Mouse (Mus musculus) heart, adult 9 months (tissue): ENCODE measurements around the gene Cab39.

Experiments
- DNase-seq, 2 experiments: peaks; one replicate each; pipeline ENCODE4 v3.0.0; 2022; ENCODE audit warnings: low spot score in 2 of 2

The Cab39 gene

GRCm38 (mm10) chr1:85845476-85845875 is 52.2 kb downstream of the Cab39 start:
- no peak for DNase-seq

DNA sequence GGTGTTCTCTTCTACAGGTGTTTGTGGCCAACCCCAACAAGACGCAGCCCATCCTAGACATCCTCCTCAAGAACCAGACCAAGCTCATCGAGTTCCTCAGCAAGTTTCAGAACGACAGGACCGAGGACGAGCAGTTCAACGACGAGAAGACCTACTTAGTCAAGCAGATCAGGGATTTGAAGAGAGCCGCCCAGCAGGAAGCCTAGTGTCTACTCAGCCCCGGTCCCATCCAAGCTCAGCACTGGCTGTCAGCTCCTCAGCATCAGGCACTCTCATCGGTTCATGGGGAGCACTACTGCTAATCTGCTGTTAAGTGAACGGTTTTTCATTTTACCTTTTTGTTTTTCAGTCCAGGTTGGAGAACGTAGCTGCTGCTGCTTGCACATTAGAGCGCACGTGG is 55.8 kb downstream of the Cab39 start:
- no peak for DNase-seq

DNA sequence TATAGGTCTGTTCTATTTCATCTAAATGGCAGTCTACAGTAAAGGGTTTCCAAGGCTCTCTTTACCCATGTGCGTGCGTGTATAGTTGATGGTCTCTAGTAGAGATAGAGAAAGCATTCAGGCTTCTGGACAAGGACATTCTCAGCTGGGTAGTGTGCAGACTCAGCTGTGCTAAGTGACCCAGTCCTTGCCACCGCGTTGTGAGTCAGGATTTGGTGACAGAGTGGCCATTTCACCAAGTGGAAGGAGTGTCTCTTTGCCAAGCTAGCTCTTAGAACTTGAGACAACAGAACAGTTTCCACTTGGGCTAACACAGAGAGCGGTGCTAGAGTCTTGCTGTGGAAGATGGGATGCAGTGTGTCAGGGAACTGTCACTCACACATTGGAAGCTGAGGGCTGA is 57.6 kb downstream of the Cab39 start:
- DNase-seq, result no peak

- peak; percentile 64 to 65 for DNase-seq
Measured at GRCm38 (mm10) chr1:85852996-85853689, 59.9 kb downstream of the Cab39 start.

- DNase-seq, result no peak
Measured at GRCm38 (mm10) chr1:85853865-85854264, 60.6 kb downstream of the Cab39 start.

- no peak for DNase-seq
Measured at GRCm38 (mm10) chr1:85854475-85854874, 61.2 kb downstream of the Cab39 start.

DNA sequence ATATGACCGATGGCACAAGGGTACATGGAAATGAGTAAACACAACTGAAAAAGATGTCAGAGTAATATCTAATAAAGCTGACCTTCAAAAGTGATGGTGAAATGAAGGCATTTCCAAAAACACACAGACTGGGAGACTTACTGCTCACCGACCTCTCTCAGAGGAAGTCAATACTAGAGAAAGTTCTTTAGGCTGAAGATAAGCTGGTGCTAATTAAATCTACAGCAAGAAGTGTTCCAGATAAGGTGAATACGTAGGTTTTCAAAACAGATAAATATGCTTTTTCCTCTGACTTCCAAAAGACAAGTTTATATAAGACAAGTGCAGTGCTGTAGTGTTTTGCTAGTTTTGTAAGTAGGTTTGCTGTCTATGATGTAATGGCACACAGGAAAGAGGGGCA is 63.0 kb downstream of the Cab39 start:
- no peak for DNase-seq

- no peak for DNase-seq
Measured at GRCm38 (mm10) chr1:85857261-85857754, 64.1 kb downstream of the Cab39 start.

GRCm38 (mm10) chr1:85864383-85864782 is 71.1 kb downstream of the Cab39 start:
- no peak for DNase-seq

DNA sequence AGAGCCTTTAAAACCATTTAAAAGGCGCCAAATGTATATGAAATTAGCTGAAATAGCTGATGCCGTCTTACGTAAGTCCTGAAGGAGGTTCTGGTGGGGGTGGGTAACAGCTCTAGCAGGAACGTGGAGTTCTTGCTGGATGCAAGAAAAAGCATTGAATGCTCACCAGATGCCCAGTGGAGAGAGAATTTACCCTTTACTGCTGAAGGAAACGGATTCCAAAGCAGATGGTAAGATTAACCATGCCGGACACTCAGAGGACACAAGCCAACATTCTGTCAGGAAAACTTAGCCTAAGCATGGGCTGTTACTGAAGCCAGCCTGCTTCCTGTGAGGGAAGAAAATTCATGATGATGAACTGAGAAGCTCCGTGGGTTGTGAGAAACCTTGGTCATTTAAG is 76.8 kb downstream of the Cab39 start:
- no peak for DNase-seq

GRCm38 (mm10) chr1:85870546-85870945 is 77.3 kb downstream of the Cab39 start:
- DNase-seq, result no peak

DNA sequence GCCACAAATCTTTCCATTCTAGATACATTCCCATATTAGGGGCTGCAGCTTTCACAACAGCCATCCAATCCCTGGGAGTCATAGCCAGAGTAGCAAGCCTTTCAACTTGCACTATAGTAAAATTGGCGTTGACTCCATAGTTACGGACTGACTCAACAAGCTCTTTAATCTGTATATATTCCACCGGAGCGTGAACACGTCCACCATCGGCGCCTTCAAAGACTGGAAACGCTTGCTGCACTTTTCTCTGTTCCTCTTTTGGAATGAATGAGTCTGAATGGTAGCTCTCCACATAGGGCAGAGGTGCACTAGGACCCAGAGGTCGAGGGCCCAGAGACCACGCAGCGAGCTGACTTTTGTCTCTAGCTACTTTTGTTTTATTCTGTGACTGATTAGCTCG is 88.8 kb downstream of the Cab39 start:
- DNase-seq, result no peak

GRCm38 (mm10) chr1:85887221-85887620 is 94.0 kb downstream of the Cab39 start:
- DNase-seq, result no peak

DNA sequence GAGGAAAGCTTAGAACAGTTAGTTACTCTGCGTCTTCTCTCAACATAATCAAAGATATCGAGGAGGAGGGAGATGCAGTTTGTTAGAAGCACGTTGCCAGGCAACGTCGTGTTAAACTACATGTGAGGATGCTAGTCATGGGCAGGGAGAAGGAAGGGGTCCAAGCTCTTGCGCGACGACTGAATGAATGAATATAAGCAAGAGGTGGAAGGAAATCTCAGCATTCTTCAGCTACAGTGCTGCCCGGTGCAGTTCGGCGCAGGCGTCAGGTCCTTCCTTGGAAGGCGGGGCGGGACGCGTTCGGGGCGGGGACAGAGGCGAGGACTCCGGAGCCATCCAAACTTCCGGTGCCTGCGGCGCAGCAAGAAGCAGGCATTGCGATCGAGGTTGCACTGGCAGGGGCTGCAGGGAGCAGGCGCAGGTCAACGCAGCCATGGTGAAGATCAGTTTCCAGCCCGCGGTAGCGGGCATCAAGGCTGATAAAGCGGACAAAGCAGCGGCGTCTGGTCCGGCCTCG is 101.0 kb downstream of the Cab39 start, which contains the start of gene Itm2c:
TSS of gene Itm2c (plus strand) at position 51 of the 517 bp plus-strand sequence.
- peak; percentile 83 to 85 for DNase-seq

DNA sequence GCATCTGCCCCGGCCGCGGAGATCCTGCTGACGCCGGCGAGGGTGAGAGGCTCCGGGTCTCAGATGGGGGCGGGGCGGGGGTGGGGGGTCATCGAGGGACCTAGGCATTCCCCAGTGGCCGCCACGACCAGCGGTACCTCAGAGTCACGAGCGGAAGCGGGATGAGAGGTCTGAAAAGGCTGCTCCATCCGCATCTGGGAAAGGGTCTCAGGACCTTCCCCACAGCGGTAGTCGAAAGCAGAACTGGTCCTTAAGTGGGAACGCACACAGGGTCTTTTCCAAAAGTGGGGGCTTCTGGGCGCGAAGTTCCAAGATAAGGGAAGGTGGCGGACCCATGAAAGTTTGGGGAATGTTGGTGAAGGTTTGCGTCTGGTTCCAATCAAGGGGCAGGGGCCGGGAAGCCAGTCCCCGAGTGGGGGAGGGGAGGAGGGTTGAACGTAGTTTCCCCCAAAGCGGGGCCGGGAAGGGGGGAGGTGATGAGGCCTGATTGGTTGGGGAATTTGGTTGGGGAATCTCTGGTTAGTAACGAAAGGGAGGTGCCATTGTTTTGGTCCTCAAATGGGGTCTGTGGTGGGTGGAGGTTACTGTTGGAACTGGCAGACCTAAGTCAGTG is 101.6 kb downstream of the Cab39 start:
- DNase-seq, result peak in 1 of 2 experiments; percentile 37

DNA sequence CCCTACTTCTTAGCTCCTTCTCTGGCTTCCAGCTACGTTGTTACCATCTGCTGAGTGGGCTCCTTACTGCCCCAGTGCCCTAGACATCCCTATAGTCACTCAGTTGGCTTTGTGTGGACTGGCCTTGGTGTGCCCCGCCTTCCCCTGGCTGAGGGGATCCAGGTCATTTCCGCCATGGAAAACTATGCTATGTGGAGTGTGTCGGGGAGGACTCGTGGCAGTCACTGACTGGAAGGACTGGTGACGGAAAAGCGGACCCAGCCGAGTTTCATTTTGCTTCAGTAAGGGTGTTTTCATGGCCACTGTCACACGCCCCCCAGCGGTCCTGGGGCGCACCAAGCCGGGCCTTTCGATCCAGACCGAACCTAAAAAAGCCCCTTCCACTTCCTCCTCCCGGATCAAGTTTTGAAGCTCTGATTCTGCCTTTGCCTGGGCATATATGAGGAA is 102.2 kb downstream of the Cab39 start:
- DNase-seq, result peak; percentile 73 to 81

DNA sequence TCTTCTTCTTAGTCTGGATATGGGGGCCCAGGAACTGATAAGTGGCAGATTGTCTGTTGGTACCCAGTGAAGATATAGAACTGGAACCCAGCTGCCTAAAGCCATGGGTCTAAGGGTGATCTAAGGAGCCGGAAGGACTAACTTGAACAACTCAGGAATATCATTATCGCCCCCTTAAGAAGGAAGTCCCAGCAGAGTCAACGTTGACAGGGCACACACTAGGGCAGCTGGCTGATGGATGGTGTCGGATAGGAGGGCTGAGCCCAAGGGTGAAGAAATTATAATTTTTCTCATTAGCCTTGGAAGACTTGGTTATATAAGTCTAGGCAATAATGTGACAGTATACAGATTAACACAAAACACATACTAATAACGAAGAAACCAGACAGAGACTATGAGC is 102.9 kb downstream of the Cab39 start:
- DNase-seq, result no peak

GRCm38 (mm10) chr1:85896781-85897700 is 103.8 kb downstream of the Cab39 start:
- DNase-seq, result peak in 1 of 2 experiments; percentile 29

DNA sequence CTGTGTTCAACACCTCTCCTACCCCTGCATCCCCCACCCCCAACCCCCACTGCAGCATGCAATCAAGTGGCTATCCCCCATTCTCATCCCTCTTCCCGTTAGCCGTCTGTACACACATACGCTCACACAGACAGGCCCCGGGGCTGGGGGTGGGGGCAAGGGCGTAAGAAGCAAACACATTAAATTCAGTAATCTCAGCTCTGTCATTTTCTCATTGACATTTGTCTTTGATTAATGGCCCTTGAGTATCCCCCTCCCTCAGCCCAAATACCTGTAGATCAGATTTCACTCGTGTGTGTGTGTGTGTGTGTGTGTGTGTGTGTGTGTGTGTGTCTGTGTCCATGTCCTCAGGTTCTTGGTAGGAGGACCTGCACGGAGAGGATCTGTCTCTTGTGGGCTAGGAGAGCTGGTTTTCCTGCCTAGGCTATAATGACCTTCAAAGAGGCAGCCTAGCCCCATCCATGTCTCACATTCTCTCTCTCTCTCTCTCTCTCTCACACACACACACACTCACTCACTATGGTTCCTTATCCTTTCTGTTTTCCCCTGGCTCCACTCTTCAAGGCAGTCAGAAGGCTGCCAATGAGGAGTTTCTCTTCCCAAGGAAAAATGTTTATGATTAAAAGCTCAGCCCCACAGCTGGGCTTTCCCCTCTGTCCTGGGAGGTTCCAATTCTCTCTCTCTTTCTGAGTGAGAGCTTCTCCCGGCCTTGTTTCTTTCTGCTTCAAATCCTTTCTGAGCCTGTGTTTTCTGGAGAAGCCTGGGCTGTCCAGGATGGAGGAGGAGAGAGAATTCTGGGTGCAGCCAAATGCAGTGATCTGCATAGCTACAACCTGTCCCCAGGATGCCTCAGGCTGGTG is 104.9 kb downstream of the Cab39 start:
- no peak for DNase-seq

DNA sequence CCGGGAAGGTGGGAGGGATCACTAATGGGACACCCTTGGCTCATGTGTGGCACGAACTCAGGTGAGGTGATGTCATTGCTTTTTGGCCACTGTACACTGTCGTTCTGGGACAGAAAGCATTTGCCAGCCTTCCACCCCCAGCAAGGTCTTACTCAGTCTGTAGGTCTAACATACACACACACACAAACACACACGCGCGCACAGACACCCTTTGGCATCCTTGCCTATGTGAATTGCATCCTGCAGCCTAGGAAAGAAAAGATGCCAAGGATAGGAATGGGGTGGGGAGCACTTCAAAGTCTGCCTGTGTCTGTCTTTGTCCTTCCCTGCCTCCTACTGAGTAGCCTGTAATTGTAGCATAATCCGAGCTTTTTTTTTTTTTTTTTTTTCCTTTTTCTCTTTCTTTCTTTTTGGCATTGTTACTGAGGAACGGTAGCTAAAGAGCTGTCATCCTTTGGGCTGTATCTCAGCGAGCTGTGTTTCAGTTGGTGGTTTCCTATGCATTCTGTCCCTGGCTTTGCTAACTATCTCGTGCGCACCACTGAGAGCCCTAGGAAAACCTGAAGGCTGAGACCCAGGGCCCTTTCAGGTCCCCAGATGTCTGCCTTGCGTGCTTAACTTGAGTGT is 105.6 kb downstream of the Cab39 start:
- no peak for DNase-seq

GRCm38 (mm10) chr1:85899388-85899761 is 106.1 kb downstream of the Cab39 start:
- no peak for DNase-seq
